Mouse (Mus musculus): ENCODE measurements at regions not wholly inside any gene's neighbourhood (a gene's known extent, or its start where the extent isn't known, plus 50 kb on each side); places are given as distances from the start of the nearest gene placed in this dataset.

GRCm38 (mm10) chr1:73399178-73399577 lies 383.5 kb upstream of the Tnp1 start:
- 56% methylated on average over 3 of the region's 3 CpGs for WGBS
- ATAC-seq (no peak), DNase-seq (ENCODE audit: low spot score) (no peak)
- Histone ChIP-seq H3K9me3 (replicated peaks; ENCODE audit: control insufficient read depth, low read length) (no peaks in the 10 kb centered on the region), H3K27ac (ENCODE audit: low read depth, low read length) (no peak overlapping the region), H3K36me3 (ENCODE audit: control insufficient read depth, insufficient read depth, low read length) (no peaks in the 10 kb centered on the region), H3K4me1 (ENCODE audit: control insufficient read depth, insufficient read depth, low read length) (no peaks in the 10 kb centered on the region), H3K27me3 (replicated peaks; ENCODE audit: control insufficient read depth, insufficient read depth, low read length) (no peaks in the 10 kb centered on the region), H3K4me2 (ENCODE audit: low read length) (no peak overlapping the region), H3K9ac (ENCODE audit: low read length) (no peak overlapping the region), H3K4me3 (ENCODE audit: low read depth, low read length) (no peak overlapping the region)

GRCm38 (mm10) chr1:73395034-73395433 lies 379.3 kb upstream of the Tnp1 start:
- no peaks in the 10 kb centered on the region for H3K9me3 ChIP-seq (replicated peaks; ENCODE audit: control insufficient read depth, low read length)
- no peak for DNase-seq (ENCODE audit: low spot score)
- H3K27ac ChIP-seq (ENCODE audit: low read depth, low read length) = no peak overlapping the region
- H3K4me3 ChIP-seq (ENCODE audit: low read depth, low read length) = no peak overlapping the region
- no peak overlapping the region for H3K4me2 ChIP-seq (ENCODE audit: low read length)
- 87% methylated on average over 1 of the region's 1 CpGs for WGBS
- no peaks in the 10 kb centered on the region for H3K4me1 ChIP-seq (ENCODE audit: control insufficient read depth, insufficient read depth, low read length)
- H3K36me3 ChIP-seq (ENCODE audit: control insufficient read depth, insufficient read depth, low read length) = no peaks in the 10 kb centered on the region
- no peak for ATAC-seq
- H3K27me3 ChIP-seq (replicated peaks; ENCODE audit: control insufficient read depth, insufficient read depth, low read length) = no peaks in the 10 kb centered on the region
- no peak overlapping the region for H3K9ac ChIP-seq (ENCODE audit: low read length)

GRCm38 (mm10) chr1:73394466-73394865 lies 378.8 kb upstream of the Tnp1 start:
- no peak for ATAC-seq
- WGBS = 73% methylated on average over 1 of the region's 1 CpGs
- Histone ChIP-seq H3K36me3 (ENCODE audit: control insufficient read depth, insufficient read depth, low read length) (no peaks in the 10 kb centered on the region), H3K9ac (ENCODE audit: low read length) (no peak overlapping the region), H3K4me1 (ENCODE audit: control insufficient read depth, insufficient read depth, low read length) (no peaks in the 10 kb centered on the region), H3K27ac (ENCODE audit: low read depth, low read length) (no peak overlapping the region), H3K4me3 (ENCODE audit: low read depth, low read length) (no peak overlapping the region), H3K9me3 (replicated peaks; ENCODE audit: control insufficient read depth, low read length) (no peaks in the 10 kb centered on the region), H3K4me2 (ENCODE audit: low read length) (no peak overlapping the region), H3K27me3 (replicated peaks; ENCODE audit: control insufficient read depth, insufficient read depth, low read length) (no peaks in the 10 kb centered on the region)
- no peak for DNase-seq (ENCODE audit: low spot score)

GRCm38 (mm10) chr1:73392077-73392476 lies 376.4 kb upstream of the Tnp1 start:
- H3K4me2 ChIP-seq (ENCODE audit: low read length) = no peak overlapping the region
- no peaks in the 10 kb centered on the region for H3K36me3 ChIP-seq (ENCODE audit: control insufficient read depth, insufficient read depth, low read length)
- 80% methylated on average over 10 of the region's 10 CpGs for WGBS
- no peaks in the 10 kb centered on the region for H3K9me3 ChIP-seq (replicated peaks; ENCODE audit: control insufficient read depth, low read length)
- H3K27me3 ChIP-seq (replicated peaks; ENCODE audit: control insufficient read depth, insufficient read depth, low read length) = no peaks in the 10 kb centered on the region
- DNase-seq (ENCODE audit: low spot score) (no peak), ATAC-seq (no peak)
- H3K4me3 ChIP-seq (ENCODE audit: low read depth, low read length) = no peak overlapping the region
- H3K9ac ChIP-seq (ENCODE audit: low read length) = no peak overlapping the region
- no peak overlapping the region for H3K27ac ChIP-seq (ENCODE audit: low read depth, low read length)
- no peaks in the 10 kb centered on the region for H3K4me1 ChIP-seq (ENCODE audit: control insufficient read depth, insufficient read depth, low read length)

- no peak for ATAC-seq
- DNase-seq (ENCODE audit: low spot score) = no peak
- no peak overlapping the region for H3K4me3 ChIP-seq (ENCODE audit: low read depth, low read length)
- no peaks in the 10 kb centered on the region for H3K9me3 ChIP-seq (replicated peaks; ENCODE audit: control insufficient read depth, low read length)
- no peak overlapping the region for H3K4me2 ChIP-seq (ENCODE audit: low read length)
- H3K27me3 ChIP-seq (replicated peaks; ENCODE audit: control insufficient read depth, insufficient read depth, low read length) = no peaks in the 10 kb centered on the region
- H3K9ac ChIP-seq (ENCODE audit: low read length) = no peak overlapping the region
- 90% methylated on average over 3 of the region's 3 CpGs for WGBS
- H3K4me1 ChIP-seq (ENCODE audit: control insufficient read depth, insufficient read depth, low read length) = no peaks in the 10 kb centered on the region
- H3K27ac ChIP-seq (ENCODE audit: low read depth, low read length) = no peak overlapping the region
- H3K36me3 ChIP-seq (ENCODE audit: control insufficient read depth, insufficient read depth, low read length) = no peaks in the 10 kb centered on the region
Observed at GRCm38 (mm10) chr1:73389976-73390375, 374.3 kb upstream of the Tnp1 start.

GRCm38 (mm10) chr1:73389174-73389573 lies 373.5 kb upstream of the Tnp1 start:
- Histone ChIP-seq H3K27me3 (replicated peaks; ENCODE audit: control insufficient read depth, insufficient read depth, low read length) (no peaks in the 10 kb centered on the region), H3K27ac (ENCODE audit: low read depth, low read length) (no peak overlapping the region), H3K9me3 (replicated peaks; ENCODE audit: control insufficient read depth, low read length) (no peaks in the 10 kb centered on the region), H3K4me2 (ENCODE audit: low read length) (no peak overlapping the region), H3K4me3 (ENCODE audit: low read depth, low read length) (no peak overlapping the region), H3K36me3 (ENCODE audit: control insufficient read depth, insufficient read depth, low read length) (no peaks in the 10 kb centered on the region), H3K4me1 (ENCODE audit: control insufficient read depth, insufficient read depth, low read length) (no peaks in the 10 kb centered on the region), H3K9ac (ENCODE audit: low read length) (no peak overlapping the region)
- ATAC-seq (no peak), DNase-seq (ENCODE audit: low spot score) (no peak)
- WGBS = 92% methylated on average over 3 of the region's 3 CpGs

GRCm38 (mm10) chr1:73381578-73381977 lies 365.9 kb upstream of the Tnp1 start:
- Histone ChIP-seq H3K9me3 (replicated peaks; ENCODE audit: control insufficient read depth, low read length) (no peaks in the 10 kb centered on the region), H3K9ac (ENCODE audit: low read length) (no peak overlapping the region), H3K4me2 (ENCODE audit: low read length) (no peak overlapping the region), H3K4me1 (ENCODE audit: control insufficient read depth, insufficient read depth, low read length) (no peaks in the 10 kb centered on the region), H3K36me3 (ENCODE audit: control insufficient read depth, insufficient read depth, low read length) (no peaks in the 10 kb centered on the region), H3K27me3 (replicated peaks; ENCODE audit: control insufficient read depth, insufficient read depth, low read length) (no peaks in the 10 kb centered on the region), H3K4me3 (ENCODE audit: low read depth, low read length) (no peak overlapping the region), H3K27ac (ENCODE audit: low read depth, low read length) (no peak overlapping the region)
- WGBS = 88% methylated on average over 9 of the region's 9 CpGs
- no peak for DNase-seq (ENCODE audit: low spot score)
- no peak for ATAC-seq

GRCm38 (mm10) chr1:73374531-73375375 lies 359.0 kb upstream of the Tnp1 start:
- ATAC-seq (no peak), DNase-seq (ENCODE audit: low spot score) (no peak)
- H3K4me3 ChIP-seq (ENCODE audit: low read depth, low read length) = no peak overlapping the region
- H3K4me1 ChIP-seq (ENCODE audit: control insufficient read depth, insufficient read depth, low read length) = no peaks in the 10 kb centered on the region
- no peaks in the 10 kb centered on the region for H3K9me3 ChIP-seq (replicated peaks; ENCODE audit: control insufficient read depth, low read length)
- H3K36me3 ChIP-seq (ENCODE audit: control insufficient read depth, insufficient read depth, low read length) = no peaks in the 10 kb centered on the region
- no peaks in the 10 kb centered on the region for H3K27me3 ChIP-seq (replicated peaks; ENCODE audit: control insufficient read depth, insufficient read depth, low read length)
- 91% methylated on average over 7 of the region's 7 CpGs for WGBS
- H3K27ac ChIP-seq (ENCODE audit: low read depth, low read length) = no peak overlapping the region
- no peak overlapping the region for H3K4me2 ChIP-seq (ENCODE audit: low read length)
- no peak overlapping the region for H3K9ac ChIP-seq (ENCODE audit: low read length)

- whole genome bisulfite sequencing = 75% methylated on average over 5 of the region's 5 CpGs
- H3K27me3 ChIP-seq (replicated peaks; ENCODE audit: control insufficient read depth, insufficient read depth, low read length) = no peaks in the 10 kb centered on the region
- H3K4me3 ChIP-seq (ENCODE audit: low read depth, low read length) = no peak overlapping the region
- no peak overlapping the region for H3K9ac ChIP-seq (ENCODE audit: low read length)
- no peaks in the 10 kb centered on the region for H3K9me3 ChIP-seq (replicated peaks; ENCODE audit: control insufficient read depth, low read length)
- H3K36me3 ChIP-seq (ENCODE audit: control insufficient read depth, insufficient read depth, low read length) = no peaks in the 10 kb centered on the region
- no peak for DNase-seq (ENCODE audit: low spot score)
- H3K27ac ChIP-seq (ENCODE audit: low read depth, low read length) = no peak overlapping the region
- no peak overlapping the region for H3K4me2 ChIP-seq (ENCODE audit: low read length)
- ATAC-seq = no peak
- H3K4me1 ChIP-seq (ENCODE audit: control insufficient read depth, insufficient read depth, low read length) = peaks cover 4% of the 10 kb centered on the region; the same call in 1 of the 2 replicates
Observed at GRCm38 (mm10) chr1:73368222-73368621, 352.5 kb upstream of the Tnp1 start.

All from forebrain, embryonic 14.5 days (tissue).